Mouse (Mus musculus): ENCODE measurements around the gene Palm. TPM values are rescaled to one million over a fixed set of nuclear protein-coding genes. Genes with fewer than 3 reads are reported as not detected.

The Palm gene
- polyA plus RNA-seq, 1 experiment from 2014 or later: 247 TPM

DNA sequence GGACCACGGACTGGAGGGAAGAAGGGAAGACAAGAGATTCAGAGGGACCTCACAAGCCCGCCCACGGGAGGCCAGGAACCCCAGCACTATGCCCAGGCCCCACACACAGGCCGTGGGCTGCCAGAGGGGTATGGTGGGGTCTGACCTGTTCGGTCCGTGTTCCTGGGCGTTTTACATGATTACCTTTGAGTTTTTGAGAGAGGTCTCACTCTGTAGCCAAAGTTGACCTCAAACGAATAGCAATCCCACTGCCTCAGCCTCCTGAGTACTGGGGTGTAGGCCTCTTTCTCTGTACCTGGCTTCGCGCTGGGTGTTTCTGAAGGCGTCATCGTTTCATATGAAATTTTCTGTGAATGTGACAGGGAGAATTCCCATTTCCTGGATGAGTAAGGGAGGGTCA lies 28.4 kb downstream of the Palm start:
- Histone ChIP-seq H3K9me3 (ENCODE audit: control insufficient read depth, low read length) (no peaks in the 10 kb centered on the region), H3K36me3 (ENCODE audit: control insufficient read depth, insufficient read depth, low read length) (peaks cover 39% of the 10 kb centered on the region), H3K27me3 (ENCODE audit: control insufficient read depth, insufficient read depth, low read length) (no peaks in the 10 kb centered on the region), H3K4me3 (ENCODE audit: low read depth, low read length) (no peak overlapping the region), H3K9ac (replicated peaks; ENCODE audit: low read depth, low read length) (no peak overlapping the region), H3K27ac (ENCODE audit: low read depth, low read length) (no peak overlapping the region), H3K4me2 (ENCODE audit: low read depth, low read length) (no peak overlapping the region), H3K4me1 (ENCODE audit: control insufficient read depth, insufficient read depth, low read length) (no peaks in the 10 kb centered on the region)
- ATAC-seq (ENCODE audit: low read depth): no peak
- 92% methylated on average over 12 of the region's 12 CpGs for WGBS

DNA sequence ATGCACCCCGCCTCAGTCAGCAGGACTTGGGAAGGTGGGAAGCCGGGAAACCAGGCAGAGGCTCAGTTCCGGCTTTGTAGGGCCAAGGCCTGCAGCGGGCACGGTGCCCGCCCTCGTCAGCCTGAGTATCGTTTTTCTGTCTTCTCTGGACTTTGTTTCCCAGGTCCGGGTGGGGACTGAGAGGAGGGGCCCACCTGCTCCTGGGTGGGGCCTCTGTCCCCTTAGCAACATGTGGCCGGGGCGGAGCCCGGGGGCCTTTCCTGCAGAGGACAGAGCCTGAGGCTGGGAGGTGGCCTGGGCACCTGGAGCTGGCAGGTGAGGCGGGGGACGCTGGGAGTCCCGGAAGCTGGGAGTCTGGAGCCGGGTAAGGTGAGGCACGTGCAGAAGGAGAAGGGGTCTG lies 29.0 kb downstream of the Palm start:
- Histone ChIP-seq H3K4me2 (ENCODE audit: low read depth, low read length) (no peak overlapping the region), H3K36me3 (ENCODE audit: control insufficient read depth, insufficient read depth, low read length) (peaks cover 36% of the 10 kb centered on the region), H3K4me1 (ENCODE audit: control insufficient read depth, insufficient read depth, low read length) (no peaks in the 10 kb centered on the region), H3K9ac (replicated peaks; ENCODE audit: low read depth, low read length) (0 out of 2 replicates have a peak overlapping the region, but pooled peaks have one; percentile 16), H3K9me3 (ENCODE audit: control insufficient read depth, low read length) (no peaks in the 10 kb centered on the region), H3K27me3 (ENCODE audit: control insufficient read depth, insufficient read depth, low read length) (no peaks in the 10 kb centered on the region), H3K27ac (ENCODE audit: low read depth, low read length) (no peak overlapping the region), H3K4me3 (ENCODE audit: low read depth, low read length) (no peak overlapping the region)
- ATAC-seq (ENCODE audit: low read depth): no peak
- 30% methylated on average over 17 of the region's 17 CpGs for WGBS

DNA sequence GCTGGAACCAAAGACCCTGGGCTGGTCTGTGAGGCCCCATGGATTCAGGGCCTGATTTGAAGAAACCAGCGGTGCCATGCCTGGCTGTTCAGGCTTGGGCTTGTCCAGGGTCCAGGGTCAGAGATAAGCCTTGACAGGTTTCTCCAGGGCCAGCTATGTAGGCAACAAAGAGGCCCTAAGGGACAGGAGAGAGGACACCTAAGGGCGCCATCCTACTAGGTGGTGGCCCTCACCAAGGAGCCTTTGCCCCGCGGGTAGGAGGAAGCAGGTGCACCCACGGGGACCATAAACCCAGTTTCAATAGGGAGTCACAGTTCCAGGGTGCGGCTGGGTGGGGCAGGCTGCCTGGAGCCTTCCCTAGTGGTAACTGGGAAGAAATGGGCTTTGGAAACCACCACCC lies 29.6 kb downstream of the Palm start:
- no peaks in the 10 kb centered on the region for H3K4me1 ChIP-seq (ENCODE audit: control insufficient read depth, insufficient read depth, low read length)
- H3K4me2 ChIP-seq (ENCODE audit: low read depth, low read length): no peak overlapping the region
- no peak overlapping the region for H3K9ac ChIP-seq (replicated peaks; ENCODE audit: low read depth, low read length)
- WGBS: 66% methylated on average over 6 of the region's 6 CpGs
- ATAC-seq (ENCODE audit: low read depth): no peak
- no peaks in the 10 kb centered on the region for H3K9me3 ChIP-seq (ENCODE audit: control insufficient read depth, low read length)
- no peaks in the 10 kb centered on the region for H3K27me3 ChIP-seq (ENCODE audit: control insufficient read depth, insufficient read depth, low read length)
- no peak overlapping the region for H3K4me3 ChIP-seq (ENCODE audit: low read depth, low read length)
- peaks cover 34% of the 10 kb centered on the region for H3K36me3 ChIP-seq (ENCODE audit: control insufficient read depth, insufficient read depth, low read length)
- H3K27ac ChIP-seq (ENCODE audit: low read depth, low read length): peak overlapping the region; percentile 50; the same call in 1 of the 2 replicates

DNA sequence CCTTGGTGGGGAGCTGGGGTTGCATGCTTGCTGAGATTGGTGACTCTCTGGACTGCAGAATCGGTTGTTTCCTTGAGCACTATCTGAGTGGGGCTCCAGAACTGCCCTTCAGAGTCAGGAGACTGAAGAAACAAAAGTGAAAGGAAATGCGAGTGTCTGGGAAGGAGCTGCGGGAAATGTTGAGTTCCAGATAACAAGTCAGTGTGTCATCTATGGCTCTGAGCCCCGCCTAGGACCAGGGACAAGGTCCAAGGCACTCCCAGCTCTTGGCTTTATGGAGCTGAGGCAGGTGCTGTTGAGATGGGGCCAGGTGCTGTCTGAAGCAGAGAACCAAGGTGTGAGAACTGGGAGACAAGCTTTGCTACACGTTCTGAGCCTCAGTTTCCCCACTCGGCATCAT lies 31.0 kb downstream of the Palm start:
- 72% methylated on average over 6 of the region's 6 CpGs for WGBS
- no peaks in the 10 kb centered on the region for H3K9me3 ChIP-seq (ENCODE audit: control insufficient read depth, low read length)
- H3K4me1 ChIP-seq (ENCODE audit: control insufficient read depth, insufficient read depth, low read length): no peaks in the 10 kb centered on the region
- H3K27me3 ChIP-seq (ENCODE audit: control insufficient read depth, insufficient read depth, low read length): no peaks in the 10 kb centered on the region
- H3K27ac ChIP-seq (ENCODE audit: low read depth, low read length): no peak overlapping the region
- H3K4me2 ChIP-seq (ENCODE audit: low read depth, low read length): no peak overlapping the region
- H3K4me3 ChIP-seq (ENCODE audit: low read depth, low read length): no peak overlapping the region
- no peak for ATAC-seq (ENCODE audit: low read depth)
- H3K9ac ChIP-seq (replicated peaks; ENCODE audit: low read depth, low read length): no peak overlapping the region
- peaks cover 20% of the 10 kb centered on the region for H3K36me3 ChIP-seq (ENCODE audit: control insufficient read depth, insufficient read depth, low read length)

DNA sequence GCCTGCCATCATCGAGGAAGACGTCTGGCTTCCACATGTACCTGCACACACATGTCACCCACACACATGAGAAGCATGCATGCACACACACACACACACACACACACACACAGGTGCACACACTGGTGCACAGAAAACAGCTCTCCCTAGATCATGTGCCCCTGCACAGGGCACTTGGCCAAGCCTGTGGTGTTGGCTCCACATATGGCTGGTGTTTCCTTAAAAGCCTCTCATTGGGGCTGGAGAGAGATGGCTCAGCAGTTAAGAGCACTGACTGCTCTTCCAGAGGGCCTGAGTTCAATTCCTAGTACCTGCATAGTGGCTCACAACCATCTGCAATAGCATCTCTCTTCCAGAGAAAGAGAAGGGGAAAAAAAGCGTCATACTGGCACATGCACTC lies 38.2 kb downstream of the Palm start:
- Histone ChIP-seq H3K4me3 (ENCODE audit: low read depth, low read length) (no peak overlapping the region), H3K4me2 (ENCODE audit: low read depth, low read length) (no peak overlapping the region), H3K36me3 (ENCODE audit: control insufficient read depth, insufficient read depth, low read length) (no peaks in the 10 kb centered on the region), H3K27ac (ENCODE audit: low read depth, low read length) (no peak overlapping the region), H3K9ac (replicated peaks; ENCODE audit: low read depth, low read length) (no peak overlapping the region), H3K4me1 (ENCODE audit: control insufficient read depth, insufficient read depth, low read length) (no peaks in the 10 kb centered on the region), H3K9me3 (ENCODE audit: control insufficient read depth, low read length) (no peaks in the 10 kb centered on the region), H3K27me3 (ENCODE audit: control insufficient read depth, insufficient read depth, low read length) (no peaks in the 10 kb centered on the region)
- ATAC-seq (ENCODE audit: low read depth): no peak
- WGBS: 79% methylated on average over 3 of the region's 3 CpGs

DNA sequence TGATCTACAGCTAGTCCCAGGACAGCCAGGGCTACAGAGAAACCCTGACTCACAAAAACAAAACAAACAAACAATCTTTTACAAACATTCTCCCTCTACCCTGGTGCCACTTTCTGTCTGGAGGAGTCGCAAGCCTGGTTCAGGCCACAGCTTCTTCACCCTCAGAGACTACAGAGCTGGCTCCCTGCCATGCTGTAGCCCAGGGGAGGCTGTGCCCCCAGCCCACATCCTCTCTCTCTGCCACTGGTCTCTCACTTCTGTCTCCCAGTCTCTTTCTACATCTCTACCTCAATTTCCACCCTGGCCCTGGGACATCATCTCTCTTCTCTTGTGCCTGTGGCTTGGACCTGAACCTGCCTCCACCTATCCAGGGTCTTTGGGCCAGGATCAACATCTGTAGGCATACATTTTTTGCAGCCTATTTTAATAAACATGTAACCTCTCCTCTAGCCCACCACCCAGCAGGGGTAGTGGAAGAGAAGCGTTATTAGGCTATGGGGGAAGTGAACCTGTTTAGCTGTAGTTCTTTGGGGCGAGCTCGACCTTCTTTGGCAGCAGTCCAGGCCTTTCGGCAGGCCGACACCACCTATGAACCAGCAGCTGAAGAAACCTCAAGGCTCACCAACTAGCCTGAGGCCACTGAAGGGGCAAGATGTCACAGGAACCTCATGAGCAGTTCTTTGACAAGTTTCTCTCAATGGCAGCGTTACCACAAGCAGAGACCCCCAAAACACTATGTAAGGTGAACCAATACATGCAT lies 38.8 kb downstream of the Palm start:
- Histone ChIP-seq H3K27me3 (ENCODE audit: control insufficient read depth, insufficient read depth, low read length) (no peaks in the 10 kb centered on the region), H3K27ac (ENCODE audit: low read depth, low read length) (no peak overlapping the region), H3K4me2 (ENCODE audit: low read depth, low read length) (no peak overlapping the region), H3K9ac (replicated peaks; ENCODE audit: low read depth, low read length) (no peak overlapping the region), H3K36me3 (ENCODE audit: control insufficient read depth, insufficient read depth, low read length) (no peaks in the 10 kb centered on the region), H3K9me3 (ENCODE audit: control insufficient read depth, low read length) (no peaks in the 10 kb centered on the region), H3K4me3 (ENCODE audit: low read depth, low read length) (no peak overlapping the region), H3K4me1 (ENCODE audit: control insufficient read depth, insufficient read depth, low read length) (no peaks in the 10 kb centered on the region)
- WGBS: 80% methylated on average over 7 of the region's 7 CpGs
- no peak for ATAC-seq (ENCODE audit: low read depth)

DNA sequence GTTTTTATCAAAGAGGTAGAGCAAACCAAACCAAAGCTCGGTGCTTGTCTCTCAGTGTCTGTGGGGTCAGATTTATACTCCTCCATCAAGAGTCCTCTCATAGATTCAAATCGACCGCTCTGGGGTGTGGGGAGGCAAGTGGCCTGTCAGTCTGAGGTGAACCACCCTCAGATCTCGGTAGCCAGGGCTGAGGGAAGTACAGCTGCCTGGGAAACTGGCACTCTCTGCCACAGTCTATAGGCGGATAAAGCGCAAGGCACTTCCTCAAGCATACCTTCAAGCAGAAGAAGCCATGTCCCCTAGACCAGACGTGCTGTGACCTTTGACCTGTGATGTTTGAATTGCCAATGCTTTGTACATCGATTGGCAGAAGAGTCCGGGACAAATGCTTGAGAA lies 39.4 kb downstream of the Palm start:
- Histone ChIP-seq H3K4me2 (ENCODE audit: low read depth, low read length) (no peak overlapping the region), H3K9ac (replicated peaks; ENCODE audit: low read depth, low read length) (no peak overlapping the region), H3K4me1 (ENCODE audit: control insufficient read depth, insufficient read depth, low read length) (no peaks in the 10 kb centered on the region), H3K36me3 (ENCODE audit: control insufficient read depth, insufficient read depth, low read length) (no peaks in the 10 kb centered on the region), H3K9me3 (ENCODE audit: control insufficient read depth, low read length) (no peaks in the 10 kb centered on the region), H3K27ac (ENCODE audit: low read depth, low read length) (no peak overlapping the region), H3K27me3 (ENCODE audit: control insufficient read depth, insufficient read depth, low read length) (no peaks in the 10 kb centered on the region), H3K4me3 (ENCODE audit: low read depth, low read length) (no peak overlapping the region)
- no peak for ATAC-seq (ENCODE audit: low read depth)
- WGBS: 80% methylated on average over 9 of the region's 9 CpGs

DNA sequence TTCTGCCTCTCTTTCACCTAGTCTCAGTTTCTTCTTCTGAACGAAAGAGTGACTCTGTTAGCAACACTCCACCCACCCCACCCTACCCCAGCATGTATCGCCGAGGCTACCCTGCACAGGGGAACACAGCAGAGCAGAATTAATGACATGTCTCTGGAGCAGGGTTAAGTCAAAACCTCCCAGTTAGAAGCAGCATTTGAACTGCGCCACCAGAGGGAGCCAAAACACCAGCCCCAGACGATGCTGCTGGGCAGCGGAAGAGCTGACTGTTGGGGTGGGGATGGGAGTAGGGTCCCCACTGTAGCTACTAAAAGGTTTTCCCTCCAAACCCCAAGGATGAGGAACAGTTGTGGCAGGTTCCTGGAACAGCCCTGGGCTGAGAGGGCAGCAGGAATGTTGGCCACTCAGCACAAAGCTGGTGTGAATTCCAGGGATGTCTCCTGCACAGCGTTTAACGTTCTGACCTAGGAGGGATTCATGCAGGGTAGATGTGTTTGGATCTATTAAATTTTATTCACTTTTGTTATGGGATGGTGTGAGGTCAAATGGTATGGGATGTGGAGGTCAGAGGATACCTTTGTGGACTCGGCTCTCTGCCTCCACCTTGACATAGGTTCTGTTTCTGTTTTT lies 41.5 kb downstream of the Palm start:
- Histone ChIP-seq H3K4me2 (ENCODE audit: low read depth, low read length) (no peak overlapping the region), H3K27ac (ENCODE audit: low read depth, low read length) (no peak overlapping the region)

DNA sequence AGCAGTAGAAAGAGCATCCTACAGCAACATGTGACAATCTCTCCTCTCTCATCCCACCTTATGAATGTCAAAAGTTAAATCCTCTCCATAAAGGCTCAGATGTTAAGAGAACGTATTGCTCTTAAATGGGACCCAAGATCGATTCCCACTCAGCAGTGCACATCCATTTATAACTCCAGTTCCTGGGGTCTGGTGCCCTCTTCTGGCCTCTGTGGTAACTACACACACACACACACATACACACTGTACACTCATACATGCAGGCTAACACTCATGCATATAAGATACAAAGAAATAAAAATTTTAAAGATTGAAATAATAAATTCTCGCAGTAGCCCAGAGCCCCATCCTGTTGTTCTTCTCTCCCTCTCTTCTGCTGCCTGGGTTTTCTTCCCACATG lies 43.5 kb downstream of the Palm start:
- Histone ChIP-seq H3K4me1 (ENCODE audit: control insufficient read depth, insufficient read depth, low read length) (peaks cover 7% of the 10 kb centered on the region), H3K4me2 (ENCODE audit: low read depth, low read length) (no peak overlapping the region), H3K36me3 (ENCODE audit: control insufficient read depth, insufficient read depth, low read length) (no peaks in the 10 kb centered on the region), H3K9me3 (ENCODE audit: control insufficient read depth, low read length) (no peaks in the 10 kb centered on the region), H3K27ac (ENCODE audit: low read depth, low read length) (no peak overlapping the region), H3K4me3 (ENCODE audit: low read depth, low read length) (no peak overlapping the region), H3K9ac (replicated peaks; ENCODE audit: low read depth, low read length) (no peak overlapping the region), H3K27me3 (ENCODE audit: control insufficient read depth, insufficient read depth, low read length) (no peaks in the 10 kb centered on the region)
- no peak for ATAC-seq (ENCODE audit: low read depth)
- 97% methylated on average over 3 of the region's 3 CpGs for WGBS

More for the DNA sequence above, 41.5 kb downstream of the Palm start:
- Histone ChIP-seq H3K9ac (replicated peaks; ENCODE audit: low read depth, low read length) (no peak overlapping the region), H3K9me3 (ENCODE audit: control insufficient read depth, low read length) (no peaks in the 10 kb centered on the region), H3K4me1 (ENCODE audit: control insufficient read depth, insufficient read depth, low read length) (no peaks in the 10 kb centered on the region), H3K36me3 (ENCODE audit: control insufficient read depth, insufficient read depth, low read length) (no peaks in the 10 kb centered on the region), H3K4me3 (ENCODE audit: low read depth, low read length) (no peak overlapping the region), H3K27me3 (ENCODE audit: control insufficient read depth, insufficient read depth, low read length) (no peaks in the 10 kb centered on the region)
- peak; percentile 54; the same call in 1 of the 2 replicates for ATAC-seq (ENCODE audit: low read depth)
- WGBS: 28% methylated on average over 9 of the region's 9 CpGs
